Mouse (Mus musculus): ENCODE results near the gene Fbxo4.

GRCm38 (mm10) chr15:3999144-3999543, 19.8 kb upstream of the Fbxo4 start:
- TF ChIP-seq ZC3H11A (IDR thresholded peaks at IDR 0.05; ENCODE audit: borderline replicate concordance, low read depth, low read length) = no peak
- TF ChIP-seq ZNF384 (IDR thresholded peaks at IDR 0.05; ENCODE audit: low read depth, low read length) = no peak

Data from ES-E14 (cell line).